Mouse (Mus musculus) stomach, postnatal 0 days (tissue): ENCODE measurements around the gene Atrip.

ENCODE experiments used
- CTCF ChIP-seq: IDR thresholded peaks from 2 replicates; pipeline ENCODE4 v1.5.1; 2016; ENCODE audit warnings: antibody characterized with exemption, low read depth, mild to moderate bottlenecking, moderate library complexity
- EP300 ChIP-seq: optimal IDR thresholded peaks from 2 replicates; pipeline ENCODE3; 2016; ENCODE audit warnings: antibody characterized with exemption

GRCm38 (mm10) chr9:109021428-109021827, 52.5 kb downstream of the Atrip start:
- TF ChIP-seq EP300: no peak
- TF ChIP-seq CTCF: no peak
